Mouse (Mus musculus) left cerebral cortex, postnatal 14 days (tissue): ENCODE results near the gene Cckbr. TPM values are rescaled to one million over a fixed set of nuclear protein-coding genes. Genes with fewer than 3 reads are reported as not detected.

Experiments used
- total RNA-seq, 2 experiments: library from RNA; stranded (reverse); gene quantifications; 2 replicates each; pipeline ENCODE4 v1.2.3; 2021

Cckbr gene
- total RNA-seq, 2 experiments from 2014 or later = 56.6 to 62.4 TPM

Other genes starting within 250 kb of the Cckbr start
- gene Olfr685, start 239.7 kb upstream of the Cckbr start, total RNA-seq = not detected
- not detected for gene Olfr686, start 218.2 kb upstream of the Cckbr start, total RNA-seq
- not detected for gene Olfr688, start 137.6 kb upstream of the Cckbr start, total RNA-seq
- gene Olfr689, start 114.6 kb upstream of the Cckbr start, total RNA-seq = not detected
- 1 to 10 TPM in 1 of 2 experiments, under 1 TPM in 1; 0.87 to 1.1 TPM for gene Olfr690, start 91.6 kb upstream of the Cckbr start, total RNA-seq
- gene Olfr691, start 83.5 kb upstream of the Cckbr start, total RNA-seq = 1 to 10 TPM; 1.1 to 1.4 TPM
- not detected for gene Olfr692, start 57.5 kb upstream of the Cckbr start, total RNA-seq
- gene Gm5901, start 50.7 kb upstream of the Cckbr start, total RNA-seq = not detected
- gene Fam160a2, start 25.7 kb upstream of the Cckbr start, total RNA-seq = 10 to 100 TPM; 70.2 to 74.2 TPM
- gene Cnga4, start 21.2 kb upstream of the Cckbr start, total RNA-seq = under 1 TPM; 0.37 to 0.51 TPM
- gene Cavin3, start 56.6 kb downstream of the Cckbr start, total RNA-seq = 10 to 100 TPM; 19.0 to 21.1 TPM
- 100 to 1,000 TPM; 111 to 112 TPM for gene Smpd1, start 128.6 kb downstream of the Cckbr start, total RNA-seq
- 100 to 1,000 TPM; 450 to 459 TPM for gene Apbb1, start 155.9 kb downstream of the Cckbr start, total RNA-seq
- under 1 TPM; 0.23 to 0.24 TPM for gene Hpx, start 174.4 kb downstream of the Cckbr start, total RNA-seq
- 100 to 1,000 TPM; 146 to 148 TPM for gene Trim3, start 207.8 kb downstream of the Cckbr start, total RNA-seq
- 10 to 100 TPM; 79.1 to 82.2 TPM for gene Timm10b, start 214.3 kb downstream of the Cckbr start, total RNA-seq
- 100 to 1,000 TPM in 1 of 2 experiments, 10 to 100 TPM in 1; 96.6 to 104 TPM for gene Arfip2, start 214.7 kb downstream of the Cckbr start, total RNA-seq
- gene Gm45799, start 214.8 kb downstream of the Cckbr start, total RNA-seq = 10 to 100 TPM; 10.6 to 13.6 TPM
- gene Dnhd1, start 225.1 kb downstream of the Cckbr start, total RNA-seq = 1 to 10 TPM; 4.9 to 5.0 TPM